Mouse (Mus musculus): Measurements from ENCODE around the gene Slc25a12. TPM values are rescaled to one million over a fixed set of nuclear protein-coding genes. Genes with fewer than 3 reads are reported as not detected.

Gene Slc25a12
- total RNA-seq, 2 experiments from 2014 or later, result 5.8 to 13.2 TPM

- no peak for ATAC-seq (replicated peaks; ENCODE audit: low FRiP score, poor library complexity, severe bottlenecking)
Observed at GRCm38 (mm10) chr2:71316116-71316789, 51.3 kb downstream of the Slc25a12 start.

DNA sequence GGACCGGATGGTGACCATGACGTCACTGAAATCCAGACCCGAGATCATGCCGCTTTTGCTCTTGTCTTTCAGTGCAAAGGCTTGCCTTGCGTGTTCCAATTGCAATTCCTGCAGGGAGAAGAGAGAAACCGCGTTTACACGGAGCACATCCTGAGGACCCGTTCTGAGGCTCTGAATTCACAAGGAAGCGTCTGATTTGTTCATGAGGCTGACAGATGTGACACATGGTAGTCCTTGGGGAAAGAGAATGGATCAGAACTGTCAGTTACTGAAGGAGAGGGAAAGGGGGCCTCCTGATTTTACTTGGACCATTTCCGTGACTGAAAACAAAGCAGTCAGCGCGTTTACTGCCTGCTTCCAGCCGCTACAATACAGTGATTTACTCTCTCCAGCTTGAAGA lies 52.5 kb downstream of the Slc25a12 start:
- ATAC-seq (replicated peaks; ENCODE audit: low FRiP score, poor library complexity, severe bottlenecking), result no peak

DNA sequence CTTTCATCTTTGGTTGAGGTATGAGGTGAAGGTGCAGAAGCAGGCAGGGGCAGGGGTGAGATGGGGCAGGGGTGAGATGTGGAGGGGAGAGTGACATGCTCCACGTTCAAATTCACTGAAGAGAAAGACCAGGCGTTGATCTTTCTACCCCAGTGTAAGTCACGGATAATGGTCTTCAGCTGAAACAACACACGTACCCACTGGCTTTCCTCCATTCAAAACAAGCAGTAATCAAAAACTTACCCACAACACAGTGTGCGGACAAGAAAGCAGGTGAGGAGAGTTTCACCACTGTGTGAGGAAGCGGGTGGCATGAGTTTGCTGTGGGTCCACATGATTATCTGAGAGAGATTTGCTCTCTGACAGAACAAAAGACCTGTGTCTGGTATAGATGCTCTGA lies 53.5 kb downstream of the Slc25a12 start:
- no peak for ATAC-seq (replicated peaks; ENCODE audit: low FRiP score, poor library complexity, severe bottlenecking)

GRCm38 (mm10) chr2:71312067-71312466 lies 55.5 kb downstream of the Slc25a12 start:
- ATAC-seq (replicated peaks; ENCODE audit: low FRiP score, poor library complexity, severe bottlenecking), result no peak

DNA sequence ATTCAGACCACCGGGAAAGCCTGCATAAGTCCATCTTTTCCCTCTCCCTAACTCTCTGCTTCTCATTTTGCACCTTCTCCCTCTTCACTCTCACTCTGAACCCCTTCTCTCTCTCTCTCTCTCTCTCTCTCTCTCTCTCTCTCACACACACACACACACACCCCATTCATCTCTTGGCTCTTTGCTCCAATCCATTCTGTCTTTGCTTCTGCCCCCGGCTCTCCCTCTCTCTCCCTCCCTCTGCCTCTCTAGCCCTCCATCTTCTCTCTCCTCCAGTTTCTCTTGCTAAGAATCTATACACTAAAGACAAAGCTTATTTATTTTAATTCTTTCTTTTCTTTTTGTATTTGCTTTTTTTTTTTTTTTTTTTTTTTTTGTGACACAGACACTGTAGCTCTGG lies 57.8 kb downstream of the Slc25a12 start:
- no peak for ATAC-seq (replicated peaks; ENCODE audit: low FRiP score, poor library complexity, severe bottlenecking)

DNA sequence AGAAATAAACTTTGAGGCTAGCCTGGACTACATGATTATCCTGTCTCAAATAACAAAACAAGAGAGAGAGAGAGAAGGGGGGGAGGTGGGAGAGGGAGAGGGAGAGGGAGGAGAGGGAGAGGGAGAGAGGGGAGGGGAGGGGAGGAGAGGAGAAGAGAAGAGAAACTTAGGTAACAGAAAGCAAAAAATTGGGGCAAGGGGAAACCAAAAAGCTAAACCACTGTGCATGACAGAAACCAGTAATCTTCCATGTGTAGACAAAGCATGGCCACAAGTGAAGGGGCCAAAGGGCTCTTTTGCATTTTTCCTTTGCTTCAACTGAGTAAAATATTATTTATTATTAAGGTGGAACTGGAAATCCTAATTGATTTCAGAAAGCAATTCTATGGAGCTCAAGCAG lies 61.2 kb downstream of the Slc25a12 start:
- no peak for ATAC-seq (replicated peaks; ENCODE audit: low FRiP score, poor library complexity, severe bottlenecking)

- no peak for ATAC-seq (replicated peaks; ENCODE audit: low FRiP score, poor library complexity, severe bottlenecking)
Observed at GRCm38 (mm10) chr2:71304821-71305220, 62.7 kb downstream of the Slc25a12 start.

- no peak for ATAC-seq (replicated peaks; ENCODE audit: low FRiP score, poor library complexity, severe bottlenecking)
Observed at GRCm38 (mm10) chr2:71303221-71303620, 64.3 kb downstream of the Slc25a12 start.

GRCm38 (mm10) chr2:71302156-71302663 lies 65.3 kb downstream of the Slc25a12 start:
- ATAC-seq (replicated peaks; ENCODE audit: low FRiP score, poor library complexity, severe bottlenecking), result no peak

- no peak for ATAC-seq (replicated peaks; ENCODE audit: low FRiP score, poor library complexity, severe bottlenecking)
Observed at GRCm38 (mm10) chr2:71298729-71299128, 68.8 kb downstream of the Slc25a12 start.

DNA sequence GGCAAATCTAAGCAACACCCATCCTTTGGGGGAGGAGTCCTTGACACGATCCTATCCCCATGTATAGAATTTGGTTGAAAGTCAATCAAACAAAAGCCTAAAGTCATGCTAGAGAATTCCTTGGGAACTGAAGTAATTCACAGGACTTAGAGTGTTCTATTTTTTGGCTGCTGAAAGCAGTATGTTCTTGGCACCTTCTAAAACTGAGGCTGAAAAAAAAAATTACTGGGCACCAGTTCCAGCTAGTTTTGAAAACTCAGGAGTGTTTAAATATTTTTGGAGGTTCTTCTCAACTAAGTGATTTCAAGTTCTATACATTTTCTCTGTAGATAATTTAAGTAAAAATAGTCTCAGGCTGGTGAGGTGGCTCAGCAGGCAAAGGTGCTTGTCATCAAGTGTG lies 70.0 kb downstream of the Slc25a12 start:
- no peak for ATAC-seq (replicated peaks; ENCODE audit: low FRiP score, poor library complexity, severe bottlenecking)

DNA sequence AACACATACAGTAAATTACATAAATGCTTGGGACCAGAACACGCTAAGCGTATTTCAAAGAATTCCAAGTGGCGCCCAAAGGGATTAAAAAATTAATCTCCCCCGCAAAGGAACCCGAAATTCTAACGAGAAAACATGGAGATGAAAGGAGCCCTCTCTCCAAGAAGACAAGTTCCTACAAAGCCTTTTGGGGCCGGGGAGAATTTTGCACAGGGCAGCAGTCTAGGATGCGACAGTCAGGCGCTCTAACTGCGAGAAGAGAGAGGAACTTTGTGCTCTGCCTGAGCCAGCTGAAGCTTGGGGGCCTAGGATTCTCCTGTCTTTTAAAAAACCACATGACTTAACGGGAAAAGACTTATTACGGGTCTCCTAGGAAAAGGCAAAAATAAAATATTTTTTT lies 71.7 kb downstream of the Slc25a12 start:
- no peak for ATAC-seq (replicated peaks; ENCODE audit: low FRiP score, poor library complexity, severe bottlenecking)

- no peak for ATAC-seq (replicated peaks; ENCODE audit: low FRiP score, poor library complexity, severe bottlenecking)
Observed at GRCm38 (mm10) chr2:71294489-71294888, 73.1 kb downstream of the Slc25a12 start.

GRCm38 (mm10) chr2:71293983-71294382 lies 73.6 kb downstream of the Slc25a12 start:
- no peak for ATAC-seq (replicated peaks; ENCODE audit: low FRiP score, poor library complexity, severe bottlenecking)

- no peak for ATAC-seq (replicated peaks; ENCODE audit: low FRiP score, poor library complexity, severe bottlenecking)
Observed at GRCm38 (mm10) chr2:71291566-71291965, 76.0 kb downstream of the Slc25a12 start.

DNA sequence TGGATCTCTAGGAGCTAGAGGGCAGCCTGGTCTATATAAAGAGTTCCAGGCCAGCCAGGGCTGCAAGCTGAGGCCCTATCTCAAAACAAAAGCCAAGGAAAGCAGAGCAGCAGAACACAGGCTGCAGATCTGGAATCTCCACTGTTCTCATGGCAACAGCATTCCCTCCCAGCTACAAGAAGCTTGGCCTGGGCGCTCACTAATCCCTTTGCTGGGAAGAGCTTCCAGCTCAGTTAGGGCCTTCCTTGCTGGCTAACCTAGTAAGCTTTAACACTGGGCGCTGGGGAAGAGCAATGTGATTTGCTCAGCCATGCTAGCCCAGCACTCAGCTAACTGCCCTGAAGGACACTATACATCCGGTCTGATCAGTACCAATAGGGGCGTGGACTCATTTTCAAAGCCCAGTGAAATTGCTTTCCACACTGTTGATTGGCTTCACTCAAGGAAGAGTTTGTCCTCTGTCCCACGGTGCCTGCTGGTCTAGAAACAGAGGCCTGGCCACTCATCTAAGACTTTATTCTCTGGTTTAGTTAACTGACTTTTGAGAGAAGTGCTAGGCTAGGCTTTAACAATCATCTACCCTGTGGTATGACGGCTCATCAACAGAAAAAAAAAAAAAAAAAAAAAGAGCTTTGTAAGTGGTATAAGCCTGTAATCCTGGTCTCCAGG lies 77.3 kb downstream of the Slc25a12 start:
- no peak for ATAC-seq (replicated peaks; ENCODE audit: low FRiP score, poor library complexity, severe bottlenecking)

DNA sequence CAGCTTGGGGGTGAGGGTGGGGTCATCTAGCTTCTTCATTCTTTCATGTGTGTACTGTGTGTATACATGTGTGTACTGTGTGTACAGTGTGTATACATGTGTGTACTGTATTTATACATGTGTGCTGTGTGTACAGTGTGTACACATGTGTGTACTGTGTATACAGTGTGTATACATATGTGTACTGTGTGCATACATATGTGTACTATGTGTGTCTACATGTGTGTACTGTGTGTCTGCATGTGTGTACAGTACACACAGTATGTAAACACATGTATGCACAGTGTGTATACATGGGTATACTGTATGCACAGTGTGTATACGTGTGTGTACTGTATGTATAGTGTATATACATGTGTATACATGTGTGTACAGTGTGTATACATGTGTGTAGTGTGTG lies 85.6 kb downstream of the Slc25a12 start:
- ATAC-seq (replicated peaks; ENCODE audit: low FRiP score, poor library complexity, severe bottlenecking), result 0 out of 2 replicates have a peak, but pooled peaks have one; percentile 41

- ATAC-seq (replicated peaks; ENCODE audit: low FRiP score, poor library complexity, severe bottlenecking), result no peak
Observed at GRCm38 (mm10) chr2:71278791-71279775, 88.5 kb downstream of the Slc25a12 start.

DNA sequence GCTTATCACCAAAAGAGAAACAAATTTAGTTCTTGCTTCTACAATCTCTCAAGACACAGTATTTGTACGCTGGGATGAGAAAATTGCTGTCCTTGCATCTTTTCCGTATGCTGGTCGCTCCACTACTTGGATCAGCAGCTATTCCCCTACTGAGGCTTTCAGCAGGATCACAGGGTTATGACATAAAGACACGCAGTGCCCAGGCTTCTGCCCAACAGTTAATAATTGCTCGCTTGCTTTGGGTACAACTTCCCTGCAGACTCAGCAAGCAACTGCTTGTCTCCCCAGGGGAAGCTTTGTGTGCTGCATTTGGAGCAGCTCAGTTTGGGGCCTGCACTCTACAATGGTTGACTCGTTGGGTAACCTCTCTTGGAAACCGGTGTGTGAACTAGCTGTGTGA lies 91.8 kb downstream of the Slc25a12 start:
- no peak for ATAC-seq (replicated peaks; ENCODE audit: low FRiP score, poor library complexity, severe bottlenecking)

GRCm38 (mm10) chr2:71273955-71274679 lies 93.4 kb downstream of the Slc25a12 start:
- peak; percentile 36; the same call in 1 of the 2 replicates for ATAC-seq (replicated peaks; ENCODE audit: low FRiP score, poor library complexity, severe bottlenecking)
